Mouse (Mus musculus) pancreas, adult 10 weeks (tissue): Measurements from ENCODE around the gene Klhl32. TPM values are rescaled to one million over a fixed set of nuclear protein-coding genes. Genes with fewer than 3 reads are reported as not detected.

Source experiments
- polyA plus RNA-seq: library from polyadenylated mRNA; stranded (reverse); fragments of 350-450 nt; fragmentation: Illumina TruSeq; extraction: RNeasy Lipid Tissue Mini Kit (QIAGEN cat#74804); gene quantifications from one replicate; pipeline ENCODE4 v1.2.3, GENCODE M21; 2015; ENCODE audit warnings: low read depth, low replicate concordance; ENCODE audit not compliant: insufficient read depth

The Klhl32 gene
- polyA plus RNA-seq = 1.3 TPM

GRCm38 (mm10) chr4:24850401-24851325 is at the start of gene Klhl32:
Klhl32 (minus strand) TSS chr4:24851124.

GRCm38 (mm10) chr4:24897851-24898515 is 47.1 kb upstream of the Klhl32 start, which contains the start of gene Ndufaf4:
Ndufaf4 (plus strand) TSS chr4:24898083.

Other genes starting within 250 kb of the Klhl32 start
- gene Ndufaf4, start 47.0 kb upstream of the Klhl32 start, polyA plus RNA-seq = 10.7 TPM
- gene Gpr63, start 115.3 kb upstream of the Klhl32 start, polyA plus RNA-seq = 0.33 TPM